Mouse (Mus musculus) v-Abl transformed pro-B cells (cell line): Measurements from ENCODE around the gene Arfrp1.

Source experiments
- in situ Hi-C, 2 experiments: fragments of 400-800 bp; cut with MboI; formaldehyde crosslinking; loops; one replicate each; pipeline ENCODE4 v1.15.1; 2025; ENCODE audit not compliant: unreplicated experiment in 2 of 2

The Arfrp1 gene

GRCm38 (mm10) chr2:181364860-181365596 is at the start of gene Arfrp1, which contains the start of gene Zgpat:
Gene Arfrp1 (minus strand): TSS chr2:181365404.
Gene Zgpat (plus strand): TSS chr2:181364928.
- in situ Hi-C loops: loop anchor here in 1 of 2 experiments (25.0 kb wide), 1 partner anchor 653 kb away; the partner anchor contains the start of genes Dido1 and Gid8

- in situ Hi-C loops: loop anchor here in 1 of 2 experiments (5.0 kb wide), 1 partner anchor 79 kb away; the partner anchor contains the start of gene Abhd16b
Measured at GRCm38 (mm10) chr2:181413141-181413540, 47.9 kb upstream of the Arfrp1 start.

- in situ Hi-C loops: loop anchor here in 1 of 2 experiments (5.0 kb wide), 1 partner anchor 81 kb away; the partner anchor contains the start of gene Abhd16b
Measured at GRCm38 (mm10) chr2:181410760-181411473, 45.7 kb upstream of the Arfrp1 start.

DNA sequence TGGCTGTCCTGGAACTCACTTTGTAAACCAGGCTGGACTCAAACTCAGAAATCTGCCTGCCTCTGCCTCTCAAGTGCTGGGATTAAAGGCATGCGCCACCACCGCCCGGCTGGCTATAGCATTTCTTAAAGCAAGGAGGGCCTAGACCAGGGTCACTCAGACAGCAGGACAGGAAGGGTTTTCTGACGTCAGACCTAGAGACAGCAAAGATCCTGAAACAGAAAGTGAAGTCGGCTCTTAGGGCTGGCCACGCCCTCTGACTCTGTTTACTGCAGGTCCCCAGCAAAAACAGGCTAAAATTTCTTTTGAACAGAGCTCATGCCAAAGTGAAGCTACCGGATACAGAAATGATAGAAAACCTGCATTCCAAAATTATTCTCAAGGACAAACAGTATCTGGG is 44.4 kb upstream of the Arfrp1 start:
- in situ Hi-C loops: loop anchor here (5.0 kb wide), 1 partner anchor 83 kb away; the partner anchor contains the start of gene Abhd16b (in 2 of the 2)

DNA sequence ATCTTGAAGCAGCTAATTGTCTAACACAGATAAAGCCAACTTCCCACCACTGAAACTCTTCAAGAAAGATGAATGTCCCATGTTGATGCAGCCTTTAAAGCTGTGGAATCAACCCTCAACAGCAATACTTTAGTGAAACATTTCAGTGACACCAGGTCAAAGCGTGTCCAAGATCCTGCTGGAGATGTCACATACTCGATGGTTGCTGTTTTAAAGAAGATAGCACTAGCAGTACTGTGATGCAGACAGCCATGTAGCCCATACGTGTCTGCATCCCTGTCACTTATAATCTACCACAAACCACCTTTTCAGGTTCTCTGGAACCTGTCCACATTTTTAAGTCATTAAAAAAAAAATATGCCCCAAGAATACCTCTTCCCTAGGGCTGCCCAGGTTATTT is 38.5 kb upstream of the Arfrp1 start:
- in situ Hi-C loops: no loop called here

DNA sequence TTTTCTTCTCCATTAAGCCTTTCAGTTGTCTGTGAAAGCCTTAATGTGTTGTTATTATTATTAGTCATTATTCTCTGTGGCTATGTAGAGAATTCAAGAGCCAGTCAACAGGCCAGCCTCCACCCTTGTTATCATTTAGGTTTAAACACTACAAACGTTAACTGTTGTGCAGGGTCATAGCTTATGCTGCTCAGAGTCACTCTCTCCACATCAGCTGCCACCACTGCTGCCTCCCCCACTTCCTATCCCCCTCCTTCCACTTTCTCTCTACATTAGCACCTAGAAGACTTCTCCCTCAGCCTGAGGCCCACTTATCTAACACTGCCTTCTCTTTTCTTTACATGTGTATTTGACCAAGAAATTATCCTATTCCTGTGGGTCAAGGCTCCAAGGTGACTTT is 36.3 kb upstream of the Arfrp1 start:
- in situ Hi-C loops: no loop called here

GRCm38 (mm10) chr2:181397207-181397761 is 32.1 kb upstream of the Arfrp1 start:
- in situ Hi-C loops: loop anchor here in 1 of 2 experiments (10.0 kb wide), 1 partner anchor 278 kb away; the partner anchor contains the start of gene Sox18

GRCm38 (mm10) chr2:181394086-181394485 is 28.9 kb upstream of the Arfrp1 start:
- in situ Hi-C loops: loop anchor here (5.0 to 10.0 kb wide), 4 partner anchors 188 to 283 kb away; partner anchors contain the start of genes Prpf6 (in 1 of the 2), Sox18 (in 1 of the 2), Uckl1 (in 1 of the 2) and Zfp512b (in 1 of the 2)

- in situ Hi-C loops: loop anchor here (5.0 to 10.0 kb wide), 4 partner anchors 190 to 285 kb away; partner anchors contain the start of genes Prpf6 (in 1 of the 2), Sox18 (in 1 of the 2), Uckl1 (in 1 of the 2) and Zfp512b (in 1 of the 2)
Measured at GRCm38 (mm10) chr2:181392600-181393213, 27.5 kb upstream of the Arfrp1 start.

GRCm38 (mm10) chr2:181391541-181391940 is 26.3 kb upstream of the Arfrp1 start:
- in situ Hi-C loops: loop anchor here (5.0 to 10.0 kb wide), 4 partner anchors 191 to 286 kb away; partner anchors contain the start of genes Prpf6 (in 1 of the 2), Sox18 (in 1 of the 2), Uckl1 (in 1 of the 2) and Zfp512b (in 1 of the 2)

- in situ Hi-C loops: loop anchor here (5.0 to 10.0 kb wide), 4 partner anchors 191 to 286 kb away; partner anchors contain the start of genes Prpf6 (in 1 of the 2), Sox18 (in 1 of the 2), Uckl1 (in 1 of the 2) and Zfp512b (in 1 of the 2)
Measured at GRCm38 (mm10) chr2:181391022-181391421, 25.8 kb upstream of the Arfrp1 start.

GRCm38 (mm10) chr2:181390136-181390870 is 25.1 kb upstream of the Arfrp1 start:
- in situ Hi-C loops: loop anchor here (5.0 to 10.0 kb wide), 4 partner anchors 192 to 287 kb away; partner anchors contain the start of genes Prpf6 (in 1 of the 2), Sox18 (in 1 of the 2), Uckl1 (in 1 of the 2) and Zfp512b (in 1 of the 2)

DNA sequence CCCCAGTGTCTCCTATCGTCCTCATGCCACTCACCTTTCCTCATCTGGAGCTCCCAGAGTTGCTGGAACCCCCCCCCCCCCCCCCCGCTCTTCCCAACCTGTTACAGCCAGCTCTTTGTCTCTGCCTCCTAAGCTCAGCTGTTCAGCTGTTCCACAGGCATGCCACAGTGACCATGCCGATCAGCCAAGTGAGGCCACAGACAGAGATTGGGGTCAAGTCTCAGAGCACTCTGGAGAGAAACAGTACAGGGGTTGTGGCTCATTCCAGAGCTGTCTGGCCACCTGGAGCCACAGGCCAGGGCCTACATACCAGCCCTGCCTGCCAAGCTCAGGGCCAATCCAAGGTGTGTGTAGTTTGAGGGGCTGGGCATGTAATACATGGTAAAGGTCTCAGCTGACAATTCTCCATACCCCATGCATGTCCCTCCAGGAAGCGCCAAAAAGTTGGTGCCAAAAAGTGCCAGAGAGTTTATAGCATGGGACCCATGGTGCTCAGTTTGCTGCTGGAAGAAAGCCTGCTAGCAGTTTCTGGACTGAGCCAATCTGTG is 21.5 kb upstream of the Arfrp1 start:
- in situ Hi-C loops: no loop called here

GRCm38 (mm10) chr2:181385885-181386284 is 20.7 kb upstream of the Arfrp1 start:
- in situ Hi-C loops: no loop called here

DNA sequence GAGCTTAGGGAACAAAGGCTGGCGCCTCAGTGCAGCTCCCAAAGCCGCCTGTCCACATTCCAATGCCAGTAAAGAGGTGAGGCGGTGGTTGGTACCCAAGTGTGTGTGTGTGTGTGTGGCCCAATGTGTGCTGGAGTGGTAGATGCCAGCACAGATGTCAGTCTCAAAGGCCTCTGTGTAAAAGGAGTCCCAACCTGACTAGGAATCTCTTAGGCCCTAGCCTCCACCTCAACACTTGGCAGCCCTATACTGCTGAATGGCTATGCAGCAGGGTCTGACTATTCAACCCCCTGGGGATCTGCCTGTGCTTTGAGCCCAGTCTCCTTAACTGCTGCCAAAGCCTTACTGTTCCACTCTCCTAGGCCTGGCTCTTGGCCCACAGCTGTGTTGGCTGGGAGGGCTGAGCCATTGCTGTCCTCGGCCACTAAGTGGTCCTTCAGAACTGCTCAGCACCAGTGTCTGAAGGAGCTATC is 19.8 kb upstream of the Arfrp1 start:
- in situ Hi-C loops: no loop called here

DNA sequence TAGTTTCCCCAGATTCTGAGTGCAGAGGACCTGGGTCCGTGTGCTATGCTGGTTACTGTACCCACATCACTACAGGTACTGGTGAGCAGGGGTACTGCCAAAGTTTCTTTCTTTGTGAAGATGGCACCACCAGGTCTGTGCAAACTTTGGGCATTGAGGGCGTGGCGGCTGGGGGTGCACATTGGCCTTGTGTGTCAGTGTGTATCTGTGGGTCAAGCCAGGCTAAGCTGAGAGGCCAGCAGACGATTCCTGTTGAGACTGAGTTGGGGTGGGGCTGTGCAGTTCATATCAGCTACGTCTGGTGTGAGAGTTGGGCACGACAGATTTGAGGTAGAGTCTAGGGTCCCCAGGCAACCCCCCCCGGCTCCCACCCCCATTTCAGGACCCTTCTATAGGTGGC is 19.3 kb upstream of the Arfrp1 start:
- in situ Hi-C loops: no loop called here

DNA sequence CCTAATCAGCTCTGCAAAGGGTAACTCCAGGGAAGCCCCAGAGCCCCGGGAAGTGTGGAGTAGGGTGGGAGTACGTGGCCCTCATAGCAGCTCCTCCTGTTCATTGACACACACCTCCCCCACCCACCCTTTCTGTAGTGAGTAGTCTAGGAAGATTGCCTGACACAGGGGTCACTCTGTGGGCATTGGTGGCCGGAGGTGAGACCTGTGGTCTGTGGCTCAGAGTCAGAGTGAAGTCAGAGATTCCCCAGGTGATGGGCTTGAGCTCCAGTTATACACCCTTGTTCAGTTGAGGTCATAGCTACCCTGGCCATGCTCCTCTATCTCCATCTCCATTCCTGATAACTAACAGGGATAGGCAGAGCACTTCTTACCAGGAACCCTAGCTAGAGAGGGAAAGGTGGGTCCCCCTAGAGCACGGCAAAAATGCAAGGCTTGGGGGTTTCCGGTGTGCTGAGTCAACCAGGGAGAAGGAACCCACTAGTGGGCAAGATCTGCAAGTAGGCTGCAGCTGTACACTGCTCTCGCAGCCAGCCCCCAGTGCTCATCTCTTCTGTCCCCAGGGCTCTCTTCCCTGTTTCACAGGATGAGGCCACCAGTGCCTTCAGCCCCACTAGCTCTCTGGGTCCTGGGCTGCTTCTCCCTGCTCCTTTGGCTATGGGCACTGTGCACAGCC is 16.6 kb upstream of the Arfrp1 start:
- in situ Hi-C loops: no loop called here

GRCm38 (mm10) chr2:181381107-181381506 is 15.9 kb upstream of the Arfrp1 start:
- in situ Hi-C loops: no loop called here
